In the genomic region with DNA sequence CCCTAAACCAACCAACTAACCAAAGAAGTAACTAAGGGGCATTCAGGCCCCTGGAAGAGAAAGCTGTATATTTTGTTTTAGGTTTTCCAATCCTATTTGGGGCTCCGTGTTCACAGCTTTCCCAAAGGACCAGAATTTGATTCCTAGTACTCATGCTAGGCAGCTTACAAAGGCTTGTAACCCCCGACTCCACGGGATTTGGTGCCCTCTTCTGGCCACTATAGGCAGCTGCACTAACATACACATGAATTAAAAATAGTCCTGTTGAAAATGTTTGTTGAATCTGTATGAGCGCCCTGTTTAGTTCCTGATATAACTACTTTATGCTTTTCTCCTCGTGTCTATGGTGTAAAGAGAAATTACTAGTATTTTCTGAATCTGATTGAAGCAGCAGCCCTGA, we compare ENCODE assay signal across 8 mouse cellular contexts. TPM values are rescaled to one million over a fixed set of nuclear protein-coding genes. Genes with fewer than 3 reads are reported as not detected.
DNase-seq lines count a peak whose midpoint lies in the region; ATAC-seq lines count a peak whose summit lies in the region.

No protein-coding gene starts in this region.

- peak; percentile 55; the same call in 1 of the 2 replicates for ATAC-seq in frontal cortex, adult (ENCODE audit: low TSS enrichment)
- peak; percentile 70 for ATAC-seq in granulocyte monocyte progenitor cell, adult 5-6 weeks (replicated peaks; ENCODE audit: poor library complexity, severe bottlenecking)

- no peak for DNase-seq in frontal cortex, postnatal 14 days (ENCODE audit: low spot score in 2 of 2)
- peak; percentile 28 for DNase-seq in right cerebral cortex, adult 18-20 months
- no peak for DNase-seq in right cerebral cortex, postnatal 14 days
- DNase-seq in brain, adult 2 months (ENCODE audit: low read depth, low spot score): peak; percentile 77
- DNase-seq in lung, postnatal 36 days: peak; percentile 15
- DNase-seq in thymus, postnatal 25 days: peak; percentile 29

RNA-seq across cellular contexts. Expression of gene Glod5, which starts 1.1 kb away (rescaled TPM):
- total RNA-seq in granulocyte monocyte progenitor cell, adult 5-6 weeks (2014; fragmentation: Nextera tagmentation): not detected in 2 replicates
- not detected in 2 replicates for total RNA-seq in granulocyte monocyte progenitor cell, adult 5-6 weeks (2017)

RNA-seq across cellular contexts. Expression of gene Gata1, which starts 39.3 kb away (rescaled TPM):
- 2.2 and 4.5 TPM in 2 replicates for total RNA-seq in granulocyte monocyte progenitor cell, adult 5-6 weeks (2014; fragmentation: Nextera tagmentation)
- total RNA-seq in granulocyte monocyte progenitor cell, adult 5-6 weeks (2017): 3.6 and 4.2 TPM in 2 replicates

RNA-seq across cellular contexts. Expression of gene Suv39h1, which starts 57.4 kb away (rescaled TPM):
- total RNA-seq in granulocyte monocyte progenitor cell, adult 5-6 weeks (2014; fragmentation: Nextera tagmentation): 80.1 and 105 TPM in 2 replicates
- 79.8 and 82.4 TPM in 2 replicates for total RNA-seq in granulocyte monocyte progenitor cell, adult 5-6 weeks (2017)

Comparison
In these comparisons a context has a peak if more than half of its experiments do, and no peak if none do; other contexts are left out.
1. DNase-seq: peak in right cerebral cortex, adult 18-20 months (single experiment), brain, adult 2 months (single experiment), lung, postnatal 36 days (single experiment) and thymus, postnatal 25 days (single experiment); none in frontal cortex, postnatal 14 days (0 of 2) and right cerebral cortex, postnatal 14 days (single experiment).